Mouse (Mus musculus) kidney, postnatal 25 days (tissue): ENCODE measurements around the gene Aco1.
A peak's percentile ranks its signal among the peaks of the same experiment; 100 is the strongest.
"Not testable (repeated sequence)": the region's sequence is repeated elsewhere in the genome, so short reads cannot be mapped to it uniquely, and the experiment has no call there.

Source experiments
- DNase-seq, 2 experiments: peaks; one replicate each; pipeline ENCODE4 v3.0.0; 2021; ENCODE audit warnings: mixed read lengths in 2 of 2

Gene Aco1

GRCm38 (mm10) chr4:40142743-40143532, at the start of gene Aco1:
TSS of gene Aco1 (plus strand) at chr4:40143081.
- peak; percentile 93 to 97 for DNase-seq

- DNase-seq: no peak
Observed at GRCm38 (mm10) chr4:40094974-40095373, 47.9 kb upstream of the Aco1 start.

GRCm38 (mm10) chr4:40102996-40103395, 39.9 kb upstream of the Aco1 start:
- DNase-seq: no peak

GRCm38 (mm10) chr4:40106004-40106536, 36.8 kb upstream of the Aco1 start:
- DNase-seq: no peak

- no peak for DNase-seq
Observed at GRCm38 (mm10) chr4:40108030-40108429, 34.9 kb upstream of the Aco1 start.

- DNase-seq: no peak
Observed at GRCm38 (mm10) chr4:40113173-40113572, 29.7 kb upstream of the Aco1 start.

GRCm38 (mm10) chr4:40121221-40121620, 21.7 kb upstream of the Aco1 start:
- no peak for DNase-seq

- DNase-seq: not testable (repeated sequence)
Observed at GRCm38 (mm10) chr4:40122291-40122690, 20.6 kb upstream of the Aco1 start.

- peak; percentile 84 to 93 for DNase-seq
Observed at GRCm38 (mm10) chr4:40134468-40135102, 8.3 kb upstream of the Aco1 start.

- no peak for DNase-seq
Observed at GRCm38 (mm10) chr4:40136519-40136918, 6.4 kb upstream of the Aco1 start.

GRCm38 (mm10) chr4:40139663-40140255, 3.1 kb upstream of the Aco1 start:
- DNase-seq: no peak

GRCm38 (mm10) chr4:40143533-40143871, 621 bp downstream of the Aco1 start:
- DNase-seq: no peak

GRCm38 (mm10) chr4:40144543-40144942, 1.7 kb downstream of the Aco1 start:
- DNase-seq: no peak

- no peak for DNase-seq
Observed at GRCm38 (mm10) chr4:40144981-40145380, 2.1 kb downstream of the Aco1 start.

GRCm38 (mm10) chr4:40148281-40148680, 5.4 kb downstream of the Aco1 start:
- DNase-seq: no peak

- DNase-seq: no peak
Observed at GRCm38 (mm10) chr4:40150046-40150445, 7.2 kb downstream of the Aco1 start.

- DNase-seq: no peak
Observed at GRCm38 (mm10) chr4:40152771-40153170, 9.9 kb downstream of the Aco1 start.

- no peak for DNase-seq
Observed at GRCm38 (mm10) chr4:40153500-40153899, 10.6 kb downstream of the Aco1 start.

GRCm38 (mm10) chr4:40154751-40155150, 11.9 kb downstream of the Aco1 start:
- DNase-seq: no peak

- DNase-seq: no peak
Observed at GRCm38 (mm10) chr4:40155467-40155999, 12.7 kb downstream of the Aco1 start.

- peak in 1 of 2 experiments; percentile 63 for DNase-seq
Observed at GRCm38 (mm10) chr4:40156153-40156552, 13.3 kb downstream of the Aco1 start.

- no peak for DNase-seq
Observed at GRCm38 (mm10) chr4:40156582-40157499, 14.0 kb downstream of the Aco1 start.
